Mouse (Mus musculus) midbrain, embryonic 15.5 days (tissue): ENCODE results near the gene Serpinb1c. TPM values are rescaled to one million over a fixed set of nuclear protein-coding genes. Genes with fewer than 3 reads are reported as not detected.

ENCODE experiments used
- ATAC-seq: fragments of 200-750 bp; cut with Nextera tagmentation; replicated peaks from 2 replicates; pipeline ENCODE4 v1.8.0; 2017; ENCODE audit warnings: moderate TSS enrichment
- H3K27ac ChIP-seq: fragments of 300-500 bp; sonication (generic); 2 replicates; pipeline ENCODE4 v1.5.1; 2015; ENCODE audit warnings: mild to moderate bottlenecking, inconsistent platforms
- H3K27me3 ChIP-seq: fragments of 300-500 bp; sonication (generic); replicated peaks from 2 replicates; pipeline ENCODE4 v1.6.1; 2015; ENCODE audit warnings: inconsistent platforms
- H3K36me3 ChIP-seq: fragments of 300-500 bp; sonication (generic); replicated peaks from 2 replicates; pipeline ENCODE4 v1.6.1; 2015; ENCODE audit warnings: inconsistent platforms
- H3K4me1 ChIP-seq: fragments of 300-500 bp; sonication (generic); 2 replicates; pipeline ENCODE4 v1.6.1; 2015; ENCODE audit warnings: inconsistent platforms
- H3K4me2 ChIP-seq: fragments of 300-500 bp; sonication (generic); 2 replicates; pipeline ENCODE4 v1.6.1; 2015; ENCODE audit warnings: inconsistent platforms, mild to moderate bottlenecking, moderate library complexity
- H3K4me3 ChIP-seq: fragments of 300-500 bp; sonication (generic); 2 replicates; pipeline ENCODE4 v1.5.1; 2015; ENCODE audit warnings: mild to moderate bottlenecking, inconsistent platforms
- H3K9ac ChIP-seq: fragments of 300-500 bp; sonication (generic); 2 replicates; pipeline ENCODE4 v1.6.1; 2015; ENCODE audit warnings: mild to moderate bottlenecking, inconsistent platforms
- H3K9me3 ChIP-seq: fragments of 300-500 bp; sonication (generic); 2 replicates; pipeline ENCODE4 v1.6.1; 2016; ENCODE audit warnings: inconsistent platforms
- whole genome bisulfite sequencing: fragments of 180-500 bp; shearing (Covaris S2); methylation state at CpG from one replicate; pipeline ENCODE4 v1.1.7; 2015; ENCODE audit warnings: mixed read lengths; 5-methylcytosine and 5-hydroxymethylcytosine counted together
- polyA plus RNA-seq: library from polyadenylated mRNA; unstranded; fragments of >200 nt; fragmentation: Nextera tagmentation; extraction: Ambion mirVana; gene quantifications from 2 replicates; pipeline ENCODE4 v1.2.1, GENCODE M21; 2015

The Serpinb1c gene
- polyA plus RNA-seq, 1 experiment from 2014 or later: not detected

GRCm38 (mm10) chr13:32833237-32833636 is 64.8 kb downstream of the Serpinb1c start:
- no peaks in the 10 kb centered on the region for H3K4me1 ChIP-seq
- H3K4me2 ChIP-seq: no peak overlapping the region
- no peaks in the 10 kb centered on the region for H3K9me3 ChIP-seq
- no peaks in the 10 kb centered on the region for H3K36me3 ChIP-seq
- no peak for ATAC-seq
- no peak overlapping the region for H3K27ac ChIP-seq
- H3K9ac ChIP-seq: no peak overlapping the region
- H3K4me3 ChIP-seq: no peak overlapping the region
- 72% methylated on average over 6 of the region's 6 CpGs for WGBS
- no peaks in the 10 kb centered on the region for H3K27me3 ChIP-seq

GRCm38 (mm10) chr13:32832776-32833175 is 65.2 kb downstream of the Serpinb1c start:
- H3K4me2 ChIP-seq: no peak overlapping the region

GRCm38 (mm10) chr13:32831505-32832273 is 66.3 kb downstream of the Serpinb1c start:
- Histone ChIP-seq H3K36me3 (no peaks in the 10 kb centered on the region), H3K27me3 (no peaks in the 10 kb centered on the region), H3K4me2 (no peak overlapping the region), H3K27ac (no peak overlapping the region), H3K4me1 (no peaks in the 10 kb centered on the region), H3K4me3 (no peak overlapping the region), H3K9ac (no peak overlapping the region), H3K9me3 (no peaks in the 10 kb centered on the region)
- 86% methylated on average over 3 of the region's 3 CpGs for WGBS
- ATAC-seq: no peak

More at GRCm38 (mm10) chr13:32832776-32833175, 65.2 kb downstream of the Serpinb1c start:
- no peak for ATAC-seq
- Histone ChIP-seq H3K9me3 (no peaks in the 10 kb centered on the region), H3K9ac (no peak overlapping the region), H3K4me3 (no peak overlapping the region), H3K27ac (no peak overlapping the region), H3K27me3 (no peaks in the 10 kb centered on the region), H3K4me1 (no peaks in the 10 kb centered on the region), H3K36me3 (no peaks in the 10 kb centered on the region)
- WGBS: 69% methylated on average over 3 of the region's 3 CpGs

Other genes with a start within 250 kb of the Serpinb1c start
- 0.11 and 0.21 TPM in 2 replicates for gene Mylk4, start 114.3 kb downstream of the Serpinb1c start, polyA plus RNA-seq
- gene Wrnip1, start 96.2 kb downstream of the Serpinb1c start, polyA plus RNA-seq: 41.5 and 54.9 TPM in 2 replicates
- gene D930007J09Rik, start 95.4 kb downstream of the Serpinb1c start, polyA plus RNA-seq: not detected in 2 replicates
- gene Serpinb1a, start 47.0 kb downstream of the Serpinb1c start, polyA plus RNA-seq: 2.9 and 3.0 TPM in 2 replicates
- gene Serpinb6b, start 67.0 kb upstream of the Serpinb1c start, polyA plus RNA-seq: 1.6 and 1.7 TPM in 2 replicates
- 1.6 and 2.1 TPM in 2 replicates for gene Serpinb9, start 105.0 kb upstream of the Serpinb1c start, polyA plus RNA-seq
- 0.23 and 0.36 TPM in 2 replicates for gene Serpinb9b, start 129.2 kb upstream of the Serpinb1c start, polyA plus RNA-seq
- gene Serpinb1b, start 180.4 kb upstream of the Serpinb1c start, polyA plus RNA-seq: 2.0 and 2.7 TPM in 2 replicates